Mouse (Mus musculus): ENCODE measurements around the gene Adat1.

DNA sequence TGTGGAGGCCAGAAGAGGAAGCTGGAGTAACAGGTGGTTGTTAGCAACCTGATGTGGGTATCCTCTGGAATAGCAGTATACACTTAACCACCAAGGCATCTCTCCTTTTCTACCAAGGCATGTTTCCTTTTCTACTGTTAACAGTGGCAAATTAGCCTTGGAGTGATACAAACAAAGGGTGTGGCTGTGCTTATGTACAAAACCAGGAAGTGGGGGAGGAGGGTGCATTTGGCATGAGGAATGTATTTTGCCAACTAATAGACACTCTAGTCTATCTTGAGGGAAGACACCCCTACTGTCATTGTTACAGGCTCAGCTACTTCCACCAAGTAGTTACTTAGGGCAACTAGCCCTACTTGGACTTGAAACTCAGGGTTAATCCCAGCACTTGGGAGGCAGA lies 12.7 kb upstream of the Adat1 start:
- no peak for TF ChIP-seq CHD2 (IDR thresholded peaks at IDR 0.05; ENCODE audit: low read depth, low read length)
- TF ChIP-seq HCFC1 (IDR thresholded peaks at IDR 0.05; ENCODE audit: borderline replicate concordance, insufficient read depth, low read length), result no peak
- no peak for TF ChIP-seq ZC3H11A (IDR thresholded peaks at IDR 0.05; ENCODE audit: borderline replicate concordance, low read depth, low read length)
- no peak for TF ChIP-seq MAFK (IDR thresholded peaks at IDR 0.05; ENCODE audit: insufficient read depth, low read depth, low read length)
- TF ChIP-seq ZNF384 (IDR thresholded peaks at IDR 0.05; ENCODE audit: low read depth, low read length), result no peak

Measured in ES-E14 (cell line).